Mouse (Mus musculus): ENCODE data around the gene Ralgps1. TPM values are rescaled to one million over a fixed set of nuclear protein-coding genes. Genes with fewer than 3 reads are reported as not detected.

Gene Ralgps1
- total RNA-seq, 2 experiments from 2014 or later, result 0.66 to 1.9 TPM

- ATAC-seq (replicated peaks; ENCODE audit: low FRiP score, low TSS enrichment, poor library complexity, severe bottlenecking), result no peak
These were observed 6.6 kb downstream of the Ralgps1 start for GRCm38 (mm10) chr2:33364656-33365055.

DNA sequence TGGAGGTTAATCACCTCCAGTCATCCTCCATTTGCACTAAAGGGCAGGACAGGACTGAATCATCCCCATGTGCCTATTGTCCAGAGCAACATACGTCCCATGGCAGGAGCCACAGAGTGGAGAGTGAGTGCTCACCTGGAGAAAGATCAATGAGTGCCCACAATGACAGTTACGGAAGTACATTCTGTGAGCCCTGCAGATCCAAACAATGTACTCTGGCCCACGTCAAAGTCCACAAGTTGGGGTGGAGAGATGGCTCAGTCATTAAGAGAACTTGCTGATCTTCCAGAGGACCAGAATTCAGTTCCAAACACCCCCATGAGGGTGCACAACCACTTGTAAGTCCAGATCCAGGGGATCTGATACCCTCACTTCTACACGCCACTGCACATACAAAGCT, 7.4 kb downstream of the Ralgps1 start:
- ATAC-seq (replicated peaks; ENCODE audit: low FRiP score, low TSS enrichment, poor library complexity, severe bottlenecking), result no peak

GRCm38 (mm10) chr2:33361139-33361716, 10.1 kb downstream of the Ralgps1 start:
- ATAC-seq (replicated peaks; ENCODE audit: low FRiP score, low TSS enrichment, poor library complexity, severe bottlenecking), result no peak

DNA sequence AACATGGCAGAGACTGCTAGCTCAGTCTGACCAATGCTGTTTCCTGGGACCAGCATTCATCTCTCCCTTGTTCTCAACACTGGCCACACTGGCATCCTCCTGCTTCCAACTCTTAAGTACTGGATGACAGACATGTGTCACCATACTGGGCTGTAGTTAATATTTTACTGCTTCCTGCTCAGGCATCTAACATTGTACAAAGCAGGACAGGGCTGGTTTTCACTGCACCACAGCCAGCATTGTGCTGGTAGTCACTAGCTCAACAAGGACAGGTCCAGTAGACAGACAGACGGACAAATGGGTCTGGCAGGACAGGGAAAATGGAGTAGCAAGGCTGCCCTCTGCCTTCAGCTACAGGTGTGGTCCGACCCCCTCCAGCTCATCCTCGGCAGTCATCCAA, 10.7 kb downstream of the Ralgps1 start:
- ATAC-seq (replicated peaks; ENCODE audit: low FRiP score, low TSS enrichment, poor library complexity, severe bottlenecking), result no peak

DNA sequence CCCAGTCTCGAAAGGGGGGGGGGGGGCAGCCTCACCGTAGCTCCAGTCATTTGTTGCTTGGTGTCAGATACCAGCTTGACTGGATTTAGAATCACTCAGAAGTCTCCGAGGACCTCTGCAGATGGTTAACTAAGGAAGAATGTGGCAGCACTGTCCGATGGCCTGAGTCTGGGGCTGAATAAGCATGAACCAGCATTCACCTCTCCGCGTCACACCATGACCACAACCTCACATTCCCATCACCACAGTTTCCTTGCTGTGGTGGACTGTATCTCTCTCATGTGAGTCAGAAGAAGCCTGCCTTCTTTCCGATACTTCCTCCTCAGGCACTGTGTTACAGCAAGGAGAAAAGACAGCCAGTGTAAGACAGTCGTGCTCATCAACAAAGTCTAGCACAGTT, 12.1 kb downstream of the Ralgps1 start:
- no peak for ATAC-seq (replicated peaks; ENCODE audit: low FRiP score, low TSS enrichment, poor library complexity, severe bottlenecking)

DNA sequence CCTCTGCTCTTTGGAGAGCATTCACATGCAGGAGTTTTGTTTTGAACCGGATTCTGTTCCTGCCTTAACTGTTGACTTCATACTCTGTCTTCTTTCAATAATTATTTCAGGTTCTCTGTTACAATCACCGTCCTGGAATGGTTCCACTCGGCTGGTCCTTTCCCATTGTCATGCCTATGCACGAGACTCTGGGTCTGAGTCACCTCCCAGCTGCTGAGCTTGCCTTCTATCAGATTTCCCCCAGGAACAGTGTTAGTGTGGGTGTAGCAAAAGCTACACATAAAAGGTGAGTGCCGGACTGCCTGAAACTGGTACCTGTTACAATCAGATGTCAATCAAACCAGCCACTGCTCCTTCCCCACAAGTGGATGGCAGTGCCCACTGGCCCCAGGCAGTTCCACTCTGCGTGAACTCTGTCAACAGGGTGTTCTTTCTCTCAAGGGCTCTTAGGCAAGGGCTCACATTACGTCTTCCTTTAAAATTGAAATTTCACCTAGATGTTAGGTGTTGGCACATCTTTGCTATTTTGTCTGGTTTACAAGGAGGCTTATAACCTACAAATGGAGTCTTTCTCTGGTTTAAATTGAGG, 13.9 kb downstream of the Ralgps1 start:
- ATAC-seq (replicated peaks; ENCODE audit: low FRiP score, low TSS enrichment, poor library complexity, severe bottlenecking), result no peak

DNA sequence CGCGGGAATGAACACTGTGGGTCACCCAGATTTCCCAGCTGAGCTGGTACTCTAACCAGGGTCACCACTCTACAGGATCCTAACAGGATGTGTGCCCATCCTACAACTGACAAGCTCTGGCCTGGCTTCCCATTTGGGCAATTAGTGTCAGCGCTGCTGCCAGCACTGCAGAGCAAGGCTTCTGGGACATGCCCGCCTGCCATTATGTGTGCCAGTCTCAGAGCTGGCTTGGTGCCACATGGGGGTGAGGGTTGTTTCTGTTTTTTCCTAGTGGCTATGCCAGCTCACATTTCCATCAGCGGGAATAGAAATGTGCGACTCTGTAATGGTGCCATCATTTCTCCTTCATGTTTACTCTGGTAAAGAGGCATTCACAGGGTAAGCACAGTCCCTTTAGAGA, 15.7 kb downstream of the Ralgps1 start:
- ATAC-seq (replicated peaks; ENCODE audit: low FRiP score, low TSS enrichment, poor library complexity, severe bottlenecking), result no peak

DNA sequence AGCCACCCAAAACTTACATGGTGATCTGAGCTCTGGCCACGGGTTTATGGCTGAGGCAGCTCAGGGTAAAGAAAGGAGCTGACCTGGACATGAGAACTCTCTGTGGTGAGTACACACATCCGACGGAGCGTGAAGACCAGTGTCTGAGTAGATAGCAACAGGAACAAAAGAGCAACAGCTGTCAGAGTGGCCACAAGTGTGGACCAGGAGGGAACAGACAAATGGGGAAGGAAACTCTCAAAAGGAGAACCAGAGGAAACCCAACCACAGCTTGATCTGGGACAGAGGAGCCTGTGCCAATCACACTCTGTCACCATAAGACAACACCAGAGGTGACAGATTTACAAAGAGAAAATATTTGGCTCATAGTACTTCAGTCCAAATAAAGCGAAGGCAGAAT, 17.9 kb downstream of the Ralgps1 start:
- no peak for ATAC-seq (replicated peaks; ENCODE audit: low FRiP score, low TSS enrichment, poor library complexity, severe bottlenecking)

DNA sequence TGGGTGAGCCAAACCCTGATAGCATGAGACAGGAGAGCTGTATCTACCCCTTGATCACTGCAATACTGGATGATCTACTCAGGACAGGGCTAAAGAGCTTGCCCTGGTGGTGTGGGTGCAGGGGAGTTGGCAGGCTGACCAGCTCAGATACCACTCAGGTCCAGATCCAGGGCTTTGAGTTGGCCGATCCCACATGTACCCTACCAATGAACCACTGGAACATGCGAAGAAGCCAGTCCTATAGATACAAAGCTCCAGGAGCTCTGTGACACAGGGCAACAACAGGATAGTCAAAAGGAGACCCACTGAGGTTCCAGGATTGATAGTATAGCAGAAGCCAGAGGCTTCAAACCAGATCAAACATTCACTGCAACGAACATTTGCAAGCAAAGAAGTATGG, 19.8 kb downstream of the Ralgps1 start:
- ATAC-seq (replicated peaks; ENCODE audit: low FRiP score, low TSS enrichment, poor library complexity, severe bottlenecking), result no peak

DNA sequence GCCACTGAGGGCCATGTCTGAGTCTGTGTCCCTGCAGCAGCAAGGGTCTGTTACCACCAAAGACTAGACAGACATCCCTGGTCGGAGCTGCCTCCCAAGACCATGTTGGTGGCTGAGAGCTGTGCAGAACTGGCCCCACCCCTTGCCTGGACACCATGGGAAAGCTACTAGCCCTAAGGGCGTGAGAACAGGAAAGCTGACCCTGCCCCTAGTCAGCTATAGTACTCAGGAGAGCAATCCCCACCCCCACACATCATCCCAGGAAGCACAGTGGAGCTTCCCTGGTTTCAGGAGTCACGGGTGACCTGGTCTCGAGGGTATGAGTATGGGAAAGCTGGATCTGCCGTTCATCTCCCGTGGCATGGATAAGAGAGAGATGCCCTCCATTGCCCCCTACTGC, 20.4 kb downstream of the Ralgps1 start:
- no peak for ATAC-seq (replicated peaks; ENCODE audit: low FRiP score, low TSS enrichment, poor library complexity, severe bottlenecking)

DNA sequence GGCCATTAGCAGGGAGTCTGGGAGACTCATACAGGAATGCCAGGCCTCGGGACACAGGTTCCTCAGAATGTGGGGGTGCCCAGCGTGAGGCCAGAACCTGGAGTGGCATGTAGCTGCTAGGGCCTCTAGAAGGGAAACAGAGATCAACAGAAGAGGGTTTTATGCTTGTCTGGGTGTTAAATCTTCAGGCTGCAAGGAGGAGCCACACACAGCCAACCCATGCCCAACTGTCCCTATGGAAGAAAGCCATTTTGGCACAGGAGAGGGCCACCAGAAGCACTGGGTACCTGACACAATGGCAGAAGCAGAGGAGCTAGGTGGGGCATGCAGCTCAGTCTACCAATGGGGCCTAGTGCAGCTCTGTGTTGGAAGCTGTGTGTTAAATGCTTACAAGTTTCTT, 21.7 kb downstream of the Ralgps1 start:
- ATAC-seq (replicated peaks; ENCODE audit: low FRiP score, low TSS enrichment, poor library complexity, severe bottlenecking), result no peak

GRCm38 (mm10) chr2:33349081-33349480, 22.2 kb downstream of the Ralgps1 start:
- ATAC-seq (replicated peaks; ENCODE audit: low FRiP score, low TSS enrichment, poor library complexity, severe bottlenecking), result peak; percentile 66

GRCm38 (mm10) chr2:33348260-33348659, 23.0 kb downstream of the Ralgps1 start:
- no peak for ATAC-seq (replicated peaks; ENCODE audit: low FRiP score, low TSS enrichment, poor library complexity, severe bottlenecking)

- no peak for ATAC-seq (replicated peaks; ENCODE audit: low FRiP score, low TSS enrichment, poor library complexity, severe bottlenecking)
These were observed 23.7 kb downstream of the Ralgps1 start for GRCm38 (mm10) chr2:33347607-33348006.

DNA sequence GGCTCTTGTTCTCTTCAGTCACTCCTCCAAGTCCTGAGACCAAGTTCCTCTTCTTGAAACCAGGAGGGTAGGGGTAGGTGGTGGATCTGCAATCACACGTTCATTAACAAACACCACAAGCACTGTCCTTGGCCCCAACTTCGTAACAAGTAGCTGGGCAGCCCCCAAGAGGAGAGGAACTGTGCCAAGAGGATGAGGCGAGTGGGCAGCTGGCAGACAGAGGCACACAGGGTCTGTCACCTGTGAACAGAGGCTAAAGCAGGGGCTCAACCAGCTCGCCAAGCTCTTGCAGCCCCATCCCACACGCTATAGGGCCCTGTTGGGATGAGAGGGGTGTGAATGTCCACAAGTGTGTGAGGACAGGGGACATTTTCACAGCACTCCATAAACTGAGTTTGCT, 24.5 kb downstream of the Ralgps1 start:
- ATAC-seq (replicated peaks; ENCODE audit: low FRiP score, low TSS enrichment, poor library complexity, severe bottlenecking), result no peak

DNA sequence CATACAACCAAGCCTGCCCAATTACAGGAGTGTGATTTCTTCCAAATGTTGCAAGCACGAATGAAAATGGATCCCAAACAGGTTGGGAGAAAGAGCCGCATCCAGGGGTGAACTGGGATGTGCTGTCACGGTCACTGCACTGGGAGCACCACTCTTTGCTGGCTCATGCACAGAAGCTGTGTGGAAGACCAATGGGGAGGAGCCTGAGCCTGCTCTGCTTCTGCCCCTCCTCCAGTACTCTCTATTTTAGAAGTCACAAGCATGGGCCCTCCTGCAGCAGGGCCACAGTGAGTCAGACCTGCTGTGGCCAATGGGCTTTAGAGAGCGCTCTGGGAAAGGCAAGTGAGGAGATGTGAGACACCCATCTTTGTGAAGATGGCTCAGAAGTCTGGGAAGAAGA, 25.3 kb downstream of the Ralgps1 start:
- no peak for ATAC-seq (replicated peaks; ENCODE audit: low FRiP score, low TSS enrichment, poor library complexity, severe bottlenecking)

DNA sequence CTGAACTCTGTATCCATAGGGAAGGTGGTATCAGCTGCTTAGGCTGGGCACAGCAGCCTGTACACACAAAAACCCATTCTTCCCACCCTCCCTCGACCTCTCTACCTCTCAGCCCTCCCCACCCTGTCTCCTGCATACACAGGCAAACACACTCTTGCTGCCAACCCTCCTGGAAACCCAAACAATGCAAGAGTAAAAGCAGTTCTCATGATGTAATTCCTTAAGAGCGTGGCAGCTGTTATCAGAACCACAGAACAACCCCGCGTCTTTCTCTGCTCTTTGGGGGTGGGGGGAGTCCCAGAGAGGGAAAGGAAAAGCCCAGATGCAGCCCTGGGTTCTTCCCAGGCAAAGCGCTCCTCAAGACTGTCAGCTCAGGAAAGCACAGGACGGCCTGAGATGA, 25.8 kb downstream of the Ralgps1 start:
- ATAC-seq (replicated peaks; ENCODE audit: low FRiP score, low TSS enrichment, poor library complexity, severe bottlenecking), result no peak

DNA sequence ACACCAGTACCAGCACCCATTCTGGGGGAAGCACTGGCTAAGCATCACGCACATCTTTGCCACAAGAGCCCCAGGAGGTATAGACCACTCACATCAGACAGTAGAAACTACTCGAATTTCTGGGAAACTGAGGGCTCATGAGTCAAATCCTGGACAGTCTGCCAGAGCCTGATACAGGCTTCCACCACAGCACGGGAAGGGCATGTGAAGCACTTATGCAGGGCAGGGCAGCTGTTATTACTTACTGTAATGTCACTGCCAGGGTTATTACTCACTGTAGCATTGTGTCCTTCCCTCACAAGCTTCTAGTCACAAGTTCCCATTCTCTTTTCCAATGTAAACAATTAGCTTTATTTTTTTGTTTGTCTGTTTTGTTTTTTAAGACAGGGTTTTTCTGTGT, 27.9 kb downstream of the Ralgps1 start:
- ATAC-seq (replicated peaks; ENCODE audit: low FRiP score, low TSS enrichment, poor library complexity, severe bottlenecking), result no peak

DNA sequence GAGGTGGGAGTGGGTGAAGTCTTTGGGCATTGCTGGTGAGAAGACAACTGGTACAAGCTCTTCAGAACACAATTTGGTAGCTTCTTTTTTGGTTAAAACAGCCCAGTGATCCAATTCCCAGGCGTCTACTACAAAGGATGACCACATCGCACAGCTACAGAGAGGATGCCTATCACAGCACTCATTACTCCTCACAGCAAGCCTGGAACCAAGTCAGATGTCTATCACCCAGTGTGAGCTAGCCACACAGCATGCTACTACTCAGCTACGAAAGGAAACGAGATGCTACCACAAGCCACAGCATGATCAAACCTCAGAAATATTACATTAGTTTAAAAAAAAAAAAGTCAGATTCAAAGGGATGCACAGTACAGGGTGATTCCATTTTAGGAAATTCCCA, 29.1 kb downstream of the Ralgps1 start:
- ATAC-seq (replicated peaks; ENCODE audit: low FRiP score, low TSS enrichment, poor library complexity, severe bottlenecking), result no peak

GRCm38 (mm10) chr2:33335789-33336188, 35.5 kb downstream of the Ralgps1 start:
- no peak for ATAC-seq (replicated peaks; ENCODE audit: low FRiP score, low TSS enrichment, poor library complexity, severe bottlenecking)

GRCm38 (mm10) chr2:33329622-33330021, 41.7 kb downstream of the Ralgps1 start:
- ATAC-seq (replicated peaks; ENCODE audit: low FRiP score, low TSS enrichment, poor library complexity, severe bottlenecking), result no peak

- peak; percentile 98 for ATAC-seq (replicated peaks; ENCODE audit: low FRiP score, low TSS enrichment, poor library complexity, severe bottlenecking)
These were observed 42.3 kb downstream of the Ralgps1 start for GRCm38 (mm10) chr2:33328941-33329340.

Measured in megakaryocyte-erythroid progenitor cell, adult 5-6 weeks (primary cell).